Mouse (Mus musculus) gastrocnemius, adult 18-20 months (tissue): Measurements from ENCODE around the gene Rasa2. TPM values are rescaled to one million over a fixed set of nuclear protein-coding genes. Genes with fewer than 3 reads are reported as not detected.
"Not testable (repeated sequence)": the region's sequence is repeated elsewhere in the genome, so short reads cannot be mapped to it uniquely, and the experiment has no call there.

ENCODE experiments used
- DNase-seq: peaks from one replicate; pipeline ENCODE4 v3.0.0; 2021; ENCODE audit warnings: low spot score
- total RNA-seq, 2 experiments: library from RNA; stranded (reverse); gene quantifications; 2 replicates each; pipeline ENCODE4 v1.2.3; 2021

Gene Rasa2
- total RNA-seq, 2 experiments from 2014 or later = 2.2 to 2.3 TPM

DNA sequence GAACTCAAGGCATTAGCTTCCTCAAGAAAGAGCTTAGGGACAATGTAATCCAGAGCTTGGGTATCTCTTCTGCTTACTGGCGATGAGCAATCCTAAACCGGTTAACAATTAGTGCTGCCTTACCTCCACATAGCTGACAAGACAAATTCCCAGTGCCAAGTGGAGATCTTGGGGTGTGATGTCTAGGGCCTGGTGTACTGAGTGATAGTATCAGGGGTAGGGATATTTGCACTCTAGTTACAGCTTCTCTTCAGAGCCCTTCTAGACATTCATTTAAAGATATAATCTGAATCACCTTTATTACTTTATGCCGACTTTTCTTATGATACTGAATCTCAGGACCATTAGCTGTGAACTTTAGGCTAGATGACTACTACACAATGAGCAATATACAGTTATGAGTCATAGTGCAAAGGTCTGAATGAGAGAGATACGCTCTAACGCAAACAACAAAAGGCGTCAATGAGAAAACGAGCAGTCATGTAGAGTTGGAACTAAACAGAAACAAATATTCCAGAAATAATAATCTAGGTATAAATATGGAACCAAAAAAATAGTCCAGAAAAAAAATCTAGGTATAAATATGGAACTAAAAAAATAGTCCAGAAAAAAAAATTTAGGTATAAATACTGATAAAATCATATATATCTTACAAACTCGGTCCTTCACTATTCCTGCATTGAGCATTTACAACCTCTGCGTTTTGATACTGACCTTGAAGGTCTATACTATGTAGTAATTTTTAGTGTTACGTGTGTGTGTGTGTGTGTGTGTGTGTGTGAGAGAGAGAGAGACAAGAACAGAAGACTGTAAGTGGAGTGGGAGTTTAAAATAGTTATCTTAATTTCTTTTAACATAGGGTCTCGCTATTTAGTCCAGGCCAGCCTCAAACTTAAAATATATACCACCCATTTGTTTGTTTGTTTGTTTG lies 38.5 kb downstream of the Rasa2 start:
- no peak for DNase-seq

GRCm38 (mm10) chr9:96589346-96589745 lies 42.1 kb downstream of the Rasa2 start:
- DNase-seq = no peak

DNA sequence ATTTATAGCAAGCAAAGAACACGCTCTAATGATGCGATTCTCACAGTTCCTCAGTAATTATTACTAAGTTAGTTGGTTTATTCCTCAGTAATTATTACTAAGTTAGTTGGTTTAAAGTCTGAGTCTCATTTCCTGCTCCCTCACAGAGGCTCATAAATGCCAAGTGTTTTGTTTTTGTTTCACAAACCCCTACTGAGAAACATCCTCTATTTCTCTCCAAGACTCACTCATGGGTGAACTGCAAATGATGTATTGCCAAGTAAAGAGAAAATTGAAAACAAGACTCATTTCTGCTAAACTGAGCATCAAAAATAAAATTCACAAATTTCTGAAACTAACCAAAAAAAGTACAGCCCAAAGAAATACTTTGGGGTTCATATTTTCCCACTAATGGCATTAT lies 47.9 kb downstream of the Rasa2 start:
- no peak for DNase-seq

DNA sequence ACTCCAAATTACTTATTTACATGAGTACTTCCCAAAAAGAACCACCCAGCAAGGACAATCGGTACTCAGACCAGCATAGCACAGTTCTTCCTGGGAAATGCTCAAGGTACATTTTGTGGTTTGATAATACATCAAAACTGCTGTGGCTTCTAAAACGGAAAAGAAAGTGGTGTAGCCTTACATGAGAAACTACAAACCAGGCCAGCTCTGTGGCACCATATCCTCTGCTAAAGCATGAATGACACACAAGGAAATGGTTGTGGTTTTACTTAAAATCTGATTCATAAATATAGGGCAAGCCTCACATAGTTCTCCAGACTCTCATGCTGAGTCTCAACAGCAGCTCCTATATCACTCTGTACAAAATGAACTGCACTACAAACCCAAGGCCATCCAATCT lies 48.3 kb downstream of the Rasa2 start:
- no peak for DNase-seq

GRCm38 (mm10) chr9:96578190-96578589 lies 53.2 kb downstream of the Rasa2 start:
- DNase-seq = no peak

DNA sequence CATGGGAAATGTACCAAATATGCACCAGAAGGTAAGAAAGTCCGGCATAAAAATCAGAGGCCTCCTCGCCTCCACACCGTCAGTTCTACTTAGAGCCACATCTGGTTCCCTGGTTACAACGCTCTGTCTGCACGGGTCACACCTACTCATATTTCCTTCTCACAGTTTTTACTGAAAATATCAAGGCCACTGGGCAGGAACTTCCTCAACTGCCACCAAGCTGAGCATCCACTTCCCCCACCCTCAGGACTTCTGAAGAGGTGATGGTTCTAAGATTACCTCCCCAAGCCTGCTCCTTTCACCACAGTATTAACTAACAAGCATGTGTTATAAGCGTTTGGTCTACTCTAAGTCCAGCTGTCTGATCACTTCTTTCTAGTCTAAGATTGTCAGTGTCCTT lies 53.7 kb downstream of the Rasa2 start:
- DNase-seq = no peak

GRCm38 (mm10) chr9:96573252-96573651 lies 58.2 kb downstream of the Rasa2 start:
- DNase-seq = peak; percentile 23

- no peak for DNase-seq
These were observed 58.7 kb downstream of the Rasa2 start for GRCm38 (mm10) chr9:96572754-96573153.

- no peak for DNase-seq
These were observed 64.9 kb downstream of the Rasa2 start for GRCm38 (mm10) chr9:96566470-96566996.

GRCm38 (mm10) chr9:96563501-96563900 lies 67.9 kb downstream of the Rasa2 start:
- DNase-seq = no peak

GRCm38 (mm10) chr9:96559148-96559547 lies 72.3 kb downstream of the Rasa2 start:
- no peak for DNase-seq

DNA sequence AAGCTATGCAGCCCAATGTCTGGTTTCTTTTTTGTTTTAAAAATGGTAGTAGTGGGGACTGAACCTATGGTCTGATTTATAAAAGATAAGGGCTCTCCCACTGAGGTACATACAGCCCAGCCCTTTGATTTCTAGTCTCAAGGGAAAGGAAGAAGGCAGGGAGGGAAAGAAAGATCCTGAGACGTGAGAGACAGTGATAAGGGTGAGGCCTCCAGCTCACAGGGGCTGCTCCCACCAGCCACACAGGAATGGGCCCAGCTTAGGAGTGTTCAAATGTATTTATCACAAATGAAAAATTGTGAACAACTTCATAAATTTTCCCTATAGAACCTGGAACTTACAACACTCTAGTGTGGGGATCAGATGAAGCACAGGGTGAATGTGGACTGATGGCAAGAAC lies 72.8 kb downstream of the Rasa2 start:
- no peak for DNase-seq

DNA sequence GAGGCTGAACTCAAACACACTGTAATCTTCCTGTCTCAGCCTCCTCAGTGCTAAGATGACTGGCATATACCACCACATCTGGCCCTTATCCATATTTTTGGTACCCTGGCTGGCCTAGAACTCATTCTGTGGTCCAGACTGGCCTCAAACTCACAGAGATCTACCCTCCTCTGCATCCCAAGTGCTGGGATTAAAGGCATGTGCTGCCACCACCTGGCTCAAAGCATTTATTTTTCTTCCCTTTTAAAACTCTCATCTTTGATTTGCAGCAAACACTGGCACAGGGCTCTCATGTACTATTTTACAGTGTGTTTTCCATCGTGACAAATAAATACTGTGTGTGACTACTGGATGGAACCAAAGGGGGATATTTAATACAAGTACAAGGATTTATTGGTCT lies 77.3 kb downstream of the Rasa2 start:
- DNase-seq = no peak

DNA sequence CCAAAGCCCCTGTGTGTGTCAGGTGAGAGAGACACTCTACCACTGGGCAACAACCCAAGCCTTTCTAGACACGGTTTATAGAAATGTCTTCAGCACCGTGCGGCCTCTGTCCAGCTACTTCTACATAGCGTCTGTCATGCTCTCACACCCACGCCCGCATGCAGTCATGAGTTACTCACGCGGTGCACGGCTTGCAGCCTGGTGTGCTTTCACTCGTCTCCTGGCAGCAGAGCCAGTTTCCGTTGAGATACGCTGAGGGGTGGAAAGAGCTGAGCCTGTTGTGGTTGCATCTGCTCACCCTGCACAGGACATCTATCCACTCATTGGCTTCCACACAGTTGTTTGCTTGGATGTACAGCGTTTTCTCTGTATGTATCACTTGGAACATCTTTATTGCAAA lies 86.0 kb downstream of the Rasa2 start:
- no peak for DNase-seq

- peak; percentile 27 for DNase-seq
These were observed 87.5 kb downstream of the Rasa2 start for GRCm38 (mm10) chr9:96543643-96544640.

- DNase-seq = no peak
These were observed 92.5 kb downstream of the Rasa2 start for GRCm38 (mm10) chr9:96538916-96539315.

GRCm38 (mm10) chr9:96537615-96537919 lies 93.8 kb downstream of the Rasa2 start:
- DNase-seq = no peak

DNA sequence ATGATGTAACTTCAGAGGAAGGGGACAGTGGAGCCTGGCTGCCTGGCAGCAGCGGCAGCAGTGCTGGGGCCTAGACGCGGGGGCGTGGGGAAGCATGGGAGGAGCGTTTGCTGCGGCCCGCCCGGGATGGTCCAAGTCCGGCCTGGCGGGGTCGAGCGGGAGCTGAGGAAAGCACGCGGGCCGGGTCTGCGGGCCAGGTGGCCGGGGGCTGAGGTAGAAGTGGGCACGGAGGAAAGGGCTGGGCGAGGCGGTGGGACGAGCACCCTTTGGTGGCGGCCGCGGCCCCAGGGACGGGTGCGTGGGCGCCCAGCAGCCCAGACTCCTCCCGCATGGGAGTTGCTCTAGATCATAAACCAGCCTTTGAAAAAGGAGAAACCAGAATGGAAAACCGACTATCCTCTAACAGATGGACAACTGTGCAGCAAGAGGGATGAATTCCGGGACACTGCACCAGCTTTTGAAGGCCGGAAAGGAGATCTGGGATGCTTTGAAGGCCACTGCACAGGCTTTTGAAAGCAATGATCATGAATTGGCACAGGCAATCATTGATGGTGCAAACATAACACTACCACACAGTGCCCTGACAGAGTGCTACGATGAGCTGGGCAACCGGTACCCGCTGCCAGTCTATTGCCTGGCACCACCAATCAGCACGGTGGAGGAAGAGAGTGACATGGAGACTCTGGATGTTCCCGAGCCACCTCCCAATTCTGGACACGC lies 94.4 kb downstream of the Rasa2 start:
- peak; percentile 18 for DNase-seq

GRCm38 (mm10) chr9:96536093-96536492 lies 95.3 kb downstream of the Rasa2 start:
- DNase-seq = not testable (repeated sequence)

DNA sequence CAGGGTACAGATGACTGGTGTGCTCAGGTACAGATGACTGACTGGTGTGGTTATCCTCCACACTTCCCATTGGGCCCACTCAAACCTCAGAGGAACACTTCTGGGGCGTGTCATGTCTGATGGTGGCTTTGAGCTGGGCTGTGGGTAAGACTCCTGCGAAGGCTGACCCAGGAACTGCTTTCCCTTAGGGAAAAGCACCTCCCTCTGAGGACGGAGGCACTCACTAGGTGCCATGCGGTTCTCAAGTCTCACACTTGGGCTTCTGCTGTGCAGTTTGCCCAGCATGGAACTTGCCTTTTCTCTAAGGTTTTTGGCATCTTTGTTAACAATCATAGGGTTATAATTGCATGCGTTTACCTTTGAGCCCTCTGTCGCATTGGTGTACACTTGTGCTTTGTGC lies 96.0 kb downstream of the Rasa2 start:
- no peak for DNase-seq

DNA sequence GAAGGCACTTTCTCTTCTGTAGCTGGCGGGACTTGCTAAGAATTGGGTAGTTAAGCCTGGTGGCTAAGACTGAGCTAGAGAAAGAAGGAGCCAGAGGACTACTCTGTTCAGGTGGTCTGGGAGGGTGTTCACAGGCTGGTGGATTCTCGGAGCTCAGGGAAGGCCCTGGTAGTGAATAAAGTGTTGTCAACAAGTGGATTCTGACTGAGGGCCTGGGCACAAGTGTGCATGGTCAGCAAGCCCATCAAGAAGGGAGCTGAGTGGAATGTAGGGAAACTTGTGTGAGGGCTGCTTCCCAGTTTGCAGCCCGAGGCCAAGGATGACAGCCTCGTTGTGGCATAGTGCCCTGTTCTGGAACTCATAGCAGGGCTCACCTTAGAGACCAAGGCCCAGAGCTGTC lies 97.2 kb downstream of the Rasa2 start:
- DNase-seq = no peak
